In the genomic region with DNA sequence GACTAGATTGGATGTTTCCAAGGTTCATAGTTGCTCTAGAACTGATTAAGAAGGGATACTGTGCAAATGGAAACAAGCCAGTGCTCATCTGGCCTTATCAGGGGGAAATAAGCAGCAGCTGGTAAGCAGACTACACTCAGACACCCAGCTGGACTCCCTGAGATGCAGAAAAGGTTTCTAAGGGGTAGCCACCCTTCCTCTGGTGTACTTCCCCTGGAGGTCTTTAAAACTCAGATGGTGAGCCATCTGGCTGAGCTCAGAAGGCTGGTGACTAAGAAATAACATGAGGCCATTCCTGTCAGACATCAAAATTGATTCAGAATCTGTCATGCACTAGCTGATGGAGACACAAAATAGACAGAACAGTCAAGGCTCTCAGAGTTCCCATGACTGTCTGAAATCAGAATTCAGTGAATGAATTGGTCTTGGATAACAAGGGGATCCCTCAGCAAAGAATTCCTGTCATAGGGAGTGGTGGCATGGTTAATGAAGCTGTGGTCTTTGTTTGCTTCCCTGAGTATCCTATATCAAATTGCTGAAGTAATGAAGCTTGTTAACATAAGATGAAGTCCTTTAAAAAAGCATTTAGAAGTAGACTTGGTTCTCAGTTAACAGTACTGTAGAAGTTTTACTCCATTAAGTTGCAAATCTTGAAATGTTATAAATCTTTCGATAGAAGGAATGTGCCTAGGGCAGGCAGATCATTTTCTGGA, we compare ENCODE assay signal across 13 mouse cellular contexts.
DNase-seq lines count a peak whose midpoint lies in the region; ATAC-seq lines count a peak whose summit lies in the region.
"Had no signal": no experiment of that assay in that cellular context is flagged by ENCODE, and none has a peak within 500 bp of the region (broad histone marks: within the 10 kb centered on the region; RNA-seq: fewer than 3 reads in every experiment).

No protein-coding gene starts in this region.

- no peak overlapping the region for H3K9ac ChIP-seq in hindbrain, embryonic 11.5 days (ENCODE audit: low read depth, low read length)
- H3K9ac ChIP-seq: liver, embryonic 14.5 days had no signal

- intact Hi-C loops in heart, postnatal 25 days (cut with DNase I): no loop called here
- intact Hi-C loops in left cerebral cortex, postnatal 4 days (cut with DNase I): no loop called here
- intact Hi-C loops in left cerebral cortex, postnatal 25 days (cut with DNase I): no loop called here

- peak; percentile 66; the same call in 1 of the 2 replicates for ATAC-seq in hindbrain, embryonic 11.5 days (ENCODE audit: low FRiP score)

- no peaks in the 10 kb centered on the region for H3K36me3 ChIP-seq in hindbrain, embryonic 11.5 days (ENCODE audit: control insufficient read depth, insufficient read depth, low read length)

- H3K27ac ChIP-seq in hindbrain, embryonic 11.5 days (ENCODE audit: low read depth, low read length): no peak overlapping the region
- H3K27ac ChIP-seq: liver, embryonic 14.5 days had no signal

- H3K4me1 ChIP-seq in hindbrain, embryonic 11.5 days (replicated peaks; ENCODE audit: control insufficient read depth, insufficient read depth, low read length): no peaks in the 10 kb centered on the region

- no peaks in the 10 kb centered on the region for H3K9me3 ChIP-seq in hindbrain, embryonic 11.5 days (ENCODE audit: control insufficient read depth, low read length)

- H3K4me2 ChIP-seq in hindbrain, embryonic 11.5 days (replicated peaks; ENCODE audit: low read depth, low read length): no peak overlapping the region

- H3K4me3 ChIP-seq in hindbrain, embryonic 11.5 days (ENCODE audit: low read depth, low read length): no peak overlapping the region

- WGBS in hindbrain, embryonic 11.5 days: 85% methylated on average over 1 of the region's 1 CpGs

- no peaks in the 10 kb centered on the region for H3K27me3 ChIP-seq in hindbrain, embryonic 11.5 days (ENCODE audit: control insufficient read depth, insufficient read depth, low read length)

- DNase-seq in heart, adult 11 months: peak; percentile 86
- no peak for DNase-seq in heart, postnatal 25 days (ENCODE audit: low spot score)
- peak; percentile 67 for DNase-seq in left cerebral cortex, postnatal 4 days
- no peak for DNase-seq in left cerebral cortex, postnatal 25 days (ENCODE audit: low spot score in 2 of 2)
- DNase-seq in hindbrain, embryonic 11.5 days (ENCODE audit: low spot score): peak; percentile 27
- peak; percentile 32 for DNase-seq in retina, embryonic 14.5 days (ENCODE audit: low spot score)
- DNase-seq in spleen, postnatal 36 days (ENCODE audit: low spot score in 2 of 2): no peak
- no peak for DNase-seq in adipocyte (ENCODE audit: low spot score)
- DNase-seq: adrenal gland, postnatal 14 days; cerebellum, adult 2 months; gastrocnemius, postnatal 25 days; lung, postnatal 36 days had no signal

Comparison
In these comparisons a context has a peak if more than half of its experiments do, and no peak if none do; other contexts are left out.
1. DNase-seq: peak in heart, adult 11 months (single experiment), left cerebral cortex, postnatal 4 days (single experiment), hindbrain, embryonic 11.5 days (single experiment) and retina, embryonic 14.5 days (single experiment); none in heart, postnatal 25 days (single experiment), left cerebral cortex, postnatal 25 days (0 of 2), spleen, postnatal 36 days (0 of 2) and adipocyte (single experiment).